In genomic region chr2:181189321-181189720, GRCm38 (mm10) we compare ENCODE assay signal across 16 mouse cellular contexts. TPM values are rescaled to one million over a fixed set of nuclear protein-coding genes. Genes with fewer than 3 reads are reported as not detected.
DNase-seq lines count a peak whose midpoint lies in the region; ATAC-seq and TF ChIP-seq lines count a peak whose summit lies in the region.
"Had no signal": no experiment of that assay in that cellular context is flagged by ENCODE, and none has a peak within 500 bp of the region (broad histone marks: within the 10 kb centered on the region; RNA-seq: fewer than 3 reads in every experiment).

No protein-coding gene starts in this region.

- H3K27me3 ChIP-seq in kidney, adult 2 months (replicated peaks; ENCODE audit: control insufficient read depth, insufficient read depth, low read length) = no peaks in the 10 kb centered on the region
- H3K27me3 ChIP-seq in spleen, adult 2 months (ENCODE audit: control insufficient read depth, insufficient read depth, low read length) = no peaks in the 10 kb centered on the region
- H3K27me3 ChIP-seq in forebrain, embryonic 11.5 days (ENCODE audit: control insufficient read depth, insufficient read depth, low read length) = no peaks in the 10 kb centered on the region
- H3K27me3 ChIP-seq: embryonic facial prominence, embryonic 13.5 days; forebrain, embryonic 15.5 days; Patski had no signal

- no peak overlapping the region for H3K4me2 ChIP-seq in forebrain, embryonic 11.5 days (ENCODE audit: low read depth, low read length, severe bottlenecking)

- H3K36me3 ChIP-seq in kidney, adult 2 months (ENCODE audit: control insufficient read depth, insufficient read depth, low read length) = no peaks in the 10 kb centered on the region
- H3K36me3 ChIP-seq in spleen, adult 2 months (ENCODE audit: control insufficient read depth, insufficient read depth, low read length) = no peaks in the 10 kb centered on the region
- H3K36me3 ChIP-seq in forebrain, embryonic 11.5 days (ENCODE audit: control insufficient read depth, insufficient read depth, low read length) = no peaks in the 10 kb centered on the region

- H3K4me3 ChIP-seq in kidney, adult 2 months (ENCODE audit: insufficient read depth, low read depth, low read length) = no peak overlapping the region
- H3K4me3 ChIP-seq in spleen, adult 2 months (ENCODE audit: extremely low read depth, insufficient read depth, insufficient read length) = no peak overlapping the region
- no peak overlapping the region for H3K4me3 ChIP-seq in forebrain, embryonic 11.5 days (ENCODE audit: low read depth, low read length)
- H3K4me3 ChIP-seq: embryonic facial prominence, embryonic 13.5 days had no signal

- no peak for ATAC-seq in forebrain, embryonic 11.5 days (replicated peaks; ENCODE audit: low FRiP score)
- ATAC-seq: forebrain, embryonic 15.5 days; hindbrain, embryonic 16.5 days; Patski had no signal

- 0 out of 2 replicates have a peak overlapping the region, but pooled peaks have one; percentile 13 for H3K27ac ChIP-seq in kidney, adult 2 months (ENCODE audit: insufficient read depth, low read depth, low read length)
- peak overlapping the region; percentile 57 for H3K27ac ChIP-seq in spleen, adult 2 months (ENCODE audit: insufficient read depth, low read length)
- no peak overlapping the region for H3K27ac ChIP-seq in forebrain, embryonic 11.5 days (ENCODE audit: low read depth, low read length)
- H3K27ac ChIP-seq: embryonic facial prominence, embryonic 13.5 days had no signal

- peaks cover 5% of the 10 kb centered on the region; the same call in 1 of the 2 replicates for H3K4me1 ChIP-seq in kidney, adult 2 months (ENCODE audit: control insufficient read depth, insufficient read depth, low read length)
- H3K4me1 ChIP-seq in spleen, adult 2 months (ENCODE audit: control insufficient read depth, insufficient read depth, insufficient read length) = peaks cover 21% of the 10 kb centered on the region
- H3K4me1 ChIP-seq in forebrain, embryonic 11.5 days (replicated peaks; ENCODE audit: control insufficient read depth, insufficient read depth, low read length) = peaks cover 3% of the 10 kb centered on the region

- H3K9me3 ChIP-seq in forebrain, embryonic 11.5 days (ENCODE audit: control insufficient read depth, low read length) = no peaks in the 10 kb centered on the region
- H3K9me3 ChIP-seq: embryonic facial prominence, embryonic 13.5 days; forebrain, embryonic 15.5 days; heart, embryonic 13.5 days; megakaryocyte, embryonic 14.5 days had no signal

- H3K9ac ChIP-seq in forebrain, embryonic 11.5 days (ENCODE audit: low read length) = no peak overlapping the region
- H3K9ac ChIP-seq: embryonic facial prominence, embryonic 13.5 days had no signal

- 83% methylated on average over 1 of the region's 1 CpGs for WGBS in kidney, adult 2 months
- 74% methylated on average over 1 of the region's 1 CpGs for WGBS in spleen, adult 2 months
- WGBS in forebrain, embryonic 11.5 days = 87% methylated on average over 1 of the region's 1 CpGs

- TF ChIP-seq POLR2A in kidney, adult 2 months (IDR thresholded peaks at IDR 0.05; ENCODE audit: low read depth, low read length) = no peak
- no peak for TF ChIP-seq POLR2A in spleen, adult 2 months (IDR thresholded peaks at IDR 0.05; ENCODE audit: low read depth, low read length)

- no peak for TF ChIP-seq CTCF in kidney, adult 2 months (conservative IDR thresholded peaks at IDR 0.05; ENCODE audit: insufficient read depth, insufficient read length, low read depth, low read length)
- no peak for TF ChIP-seq CTCF in spleen, adult 2 months (IDR thresholded peaks at IDR 0.05; ENCODE audit: extremely low read depth, insufficient read depth, insufficient read length, insufficient replicate concordance)

- DNase-seq in kidney, adult 2 months = no peak
- no peak for DNase-seq in kidney, adult 18-20 months
- DNase-seq in spleen, adult 2 months (ENCODE audit: low read depth in 1 of 2, low spot score in 2 of 2) = no peak
- DNase-seq in spleen, adult 18-20 months = no peak
- peak; percentile 19 for DNase-seq in fat pad, adult 2 months (ENCODE audit: extremely low read depth, low read depth, low spot score)
- DNase-seq in cerebellum, postnatal 25 days = no peak
- DNase-seq in forebrain, embryonic 11.5 days (ENCODE audit: low spot score) = no peak
- DNase-seq: cerebellum, postnatal 10 days; gastrocnemius, postnatal 10 days; lung, adult 2 months had no signal

RNA-seq across cellular contexts. Expression of gene Ppdpf, which starts 2.3 kb away (rescaled TPM):
- polyA plus RNA-seq in kidney, adult 2 months (2012; rRNA removed) = 162 and 168 TPM in 2 replicates
- 135 and 192 TPM in 2 replicates for polyA plus RNA-seq in spleen, adult 2 months (2012; rRNA removed)
- 443 and 478 TPM in 2 replicates for polyA plus RNA-seq in forebrain, embryonic 11.5 days (2014; fragmentation: Nextera tagmentation; extraction: Ambion mirVana)

RNA-seq across cellular contexts. Expression of gene Ptk6, which starts 13.3 kb away (rescaled TPM):
- polyA plus RNA-seq in kidney, adult 2 months (2012; rRNA removed) = 0.12 and 0.16 TPM in 2 replicates
- 0.13 and 0.15 TPM in 2 replicates for polyA plus RNA-seq in spleen, adult 2 months (2012; rRNA removed)
- not detected in 2 replicates for polyA plus RNA-seq in forebrain, embryonic 11.5 days (2014; fragmentation: Nextera tagmentation; extraction: Ambion mirVana)
- polyA plus RNA-seq: embryonic facial prominence, embryonic 13.5 days; forebrain, embryonic 15.5 days; hindbrain, embryonic 16.5 days; Patski had no signal

RNA-seq across cellular contexts. Expression of gene Srms, which starts 23.7 kb away (rescaled TPM):
- polyA plus RNA-seq in kidney, adult 2 months (2012; rRNA removed) = 0.87 and 0.91 TPM in 2 replicates
- 1.4 and 1.9 TPM in 2 replicates for polyA plus RNA-seq in spleen, adult 2 months (2012; rRNA removed)
- polyA plus RNA-seq in forebrain, embryonic 11.5 days (2014; fragmentation: Nextera tagmentation; extraction: Ambion mirVana) = 0.12 TPM in 1 of 2 replicates, not detected in the other
- polyA plus RNA-seq: embryonic facial prominence, embryonic 13.5 days; Patski had no signal

RNA-seq across cellular contexts. Expression of gene Fndc11, which starts 30.5 kb away (rescaled TPM):
- polyA plus RNA-seq in kidney, adult 2 months (2012; rRNA removed) = 0.72 and 0.77 TPM in 2 replicates
- polyA plus RNA-seq in spleen, adult 2 months (2012; rRNA removed) = 1.1 and 1.3 TPM in 2 replicates
- 0.24 TPM in 1 of 2 replicates, not detected in the other for polyA plus RNA-seq in forebrain, embryonic 11.5 days (2014; fragmentation: Nextera tagmentation; extraction: Ambion mirVana)
- polyA plus RNA-seq: embryonic facial prominence, embryonic 13.5 days; forebrain, embryonic 15.5 days; Patski had no signal

RNA-seq across cellular contexts. Expression of gene Eef1a2, which starts 32.5 kb away (rescaled TPM):
- 0.92 and 18.7 TPM in 2 replicates for polyA plus RNA-seq in kidney, adult 2 months (2012; rRNA removed)
- 0.05 TPM in 1 of 2 replicates, not detected in the other for polyA plus RNA-seq in spleen, adult 2 months (2012; rRNA removed)
- 0.47 and 0.55 TPM in 2 replicates for polyA plus RNA-seq in forebrain, embryonic 11.5 days (2014; fragmentation: Nextera tagmentation; extraction: Ambion mirVana)
- polyA plus RNA-seq: Patski had no signal
